Mouse (Mus musculus): ENCODE measurements at regions not wholly inside any gene's neighbourhood (a gene's known extent, or its start where the extent isn't known, plus 50 kb on each side); places are given as distances from the start of the nearest gene placed in this dataset.

- no peak for DNase-seq (ENCODE audit: low read depth, low spot score)
Measured at GRCm38 (mm10) chr1:13941351-13941750, 2151.8 kb downstream of the 4930444P10Rik start.

DNA sequence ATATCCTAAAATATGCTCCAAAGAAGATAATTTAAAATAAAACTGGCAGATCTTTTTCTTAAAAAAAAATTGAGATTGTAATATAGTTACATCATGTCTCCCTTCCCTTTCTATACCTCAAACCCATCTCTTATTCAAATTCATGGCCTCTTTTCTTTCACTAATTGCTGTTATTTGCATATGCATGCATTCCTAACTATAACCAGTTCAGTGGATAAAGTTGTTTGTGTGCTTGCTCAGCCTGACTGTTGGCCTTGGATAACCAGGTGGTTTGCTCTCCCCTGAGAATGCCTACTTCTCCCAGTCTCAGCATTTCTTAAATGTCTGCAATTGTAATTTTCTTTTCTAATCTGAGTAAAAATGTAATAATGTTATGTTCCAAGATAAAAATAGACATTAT is 2154.8 kb downstream of the 4930444P10Rik start:
- DNase-seq (ENCODE audit: low read depth, low spot score) = no peak

GRCm38 (mm10) chr1:13935938-13936491 is 2157.1 kb downstream of the 4930444P10Rik start:
- no peak for DNase-seq (ENCODE audit: low read depth, low spot score)

GRCm38 (mm10) chr1:13928679-13929078 is 2164.4 kb downstream of the 4930444P10Rik start:
- no peak for DNase-seq (ENCODE audit: low read depth, low spot score)

DNA sequence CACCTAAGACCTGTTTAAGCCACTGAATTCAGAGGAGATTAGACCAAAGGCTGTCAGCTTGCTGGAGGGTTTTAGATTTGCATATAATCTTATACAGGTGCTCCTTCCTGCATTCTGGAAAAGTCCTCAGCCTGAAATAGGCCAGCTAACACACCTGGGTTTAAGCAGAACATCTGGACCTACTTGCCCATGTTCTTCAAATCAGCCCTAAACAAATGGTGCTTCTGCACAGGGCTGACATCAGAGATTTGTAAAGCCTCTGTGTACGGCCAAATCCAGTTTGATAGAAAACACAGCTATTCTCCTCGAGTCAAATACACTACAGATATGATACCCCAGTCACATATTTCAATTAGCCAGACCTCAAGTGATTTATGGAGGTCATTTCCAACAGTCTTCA is 2165.2 kb downstream of the 4930444P10Rik start:
- DNase-seq (ENCODE audit: low read depth, low spot score) = no peak

DNA sequence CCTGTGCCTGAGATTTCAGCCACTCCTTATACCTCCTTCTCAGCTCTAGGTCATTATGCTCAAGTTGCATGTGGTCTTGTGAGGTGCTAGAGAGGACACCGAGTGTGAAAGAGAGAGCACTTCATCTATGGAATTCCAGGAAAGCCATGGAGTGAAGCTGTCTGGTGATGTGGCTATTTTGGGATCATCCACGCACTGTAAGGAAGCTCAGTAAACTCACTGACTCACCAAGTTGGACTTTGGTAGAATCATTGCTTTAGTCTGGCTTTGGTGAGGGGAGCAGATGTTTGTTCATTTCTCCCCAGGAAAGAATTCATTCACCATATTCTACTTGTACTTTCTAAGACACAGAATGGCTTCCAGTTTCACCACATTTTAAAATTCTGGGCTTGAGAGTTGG is 2167.1 kb downstream of the 4930444P10Rik start:
- no peak for DNase-seq (ENCODE audit: low read depth, low spot score)

GRCm38 (mm10) chr1:13915216-13915615 is 2177.9 kb downstream of the 4930444P10Rik start:
- no peak for DNase-seq (ENCODE audit: low read depth, low spot score)

DNA sequence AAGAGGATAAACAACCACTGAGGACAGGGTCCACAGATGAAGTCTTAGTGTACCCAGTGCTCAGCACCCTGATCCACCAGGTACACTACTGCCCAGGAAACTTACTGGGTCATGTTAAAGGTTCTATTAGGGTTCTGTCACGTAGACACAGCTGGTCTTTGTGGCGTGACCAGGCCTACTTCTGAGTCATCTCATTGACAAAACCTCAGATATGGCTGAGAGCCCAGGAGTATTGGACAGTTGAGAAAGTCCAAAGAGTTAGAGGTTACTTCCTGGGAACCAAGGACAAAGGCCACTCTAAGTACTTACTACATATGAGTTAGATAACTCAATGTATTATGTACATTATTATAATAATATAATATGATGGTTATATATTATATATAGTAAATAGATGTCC is 2214.0 kb downstream of the 4930444P10Rik start:
- no peak for DNase-seq (ENCODE audit: low read depth, low spot score)

DNA sequence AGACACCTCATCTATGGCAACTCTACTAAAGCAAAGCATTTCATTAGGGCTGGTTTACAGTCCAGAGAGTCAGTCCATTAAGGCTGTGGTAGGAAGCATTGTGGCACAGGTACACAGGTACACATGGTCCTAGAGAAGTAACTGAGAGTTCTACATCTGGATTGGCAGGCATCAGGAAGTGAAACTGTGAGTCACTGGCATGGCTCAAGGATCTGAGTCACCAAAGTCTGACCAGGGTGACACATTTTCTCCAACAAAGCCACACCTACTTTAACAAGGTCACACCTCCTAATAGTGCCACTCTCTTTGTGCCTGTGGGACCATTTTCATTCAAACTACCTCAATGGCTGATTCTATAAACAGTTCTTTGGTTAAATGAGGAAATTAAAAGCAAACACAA is 2219.2 kb downstream of the 4930444P10Rik start:
- DNase-seq (ENCODE audit: low read depth, low spot score) = no peak

GRCm38 (mm10) chr1:13872536-13872935 is 2220.6 kb downstream of the 4930444P10Rik start:
- DNase-seq (ENCODE audit: low read depth, low spot score) = no peak

GRCm38 (mm10) chr1:13870631-13871286 is 2222.4 kb downstream of the 4930444P10Rik start:
- no peak for DNase-seq (ENCODE audit: low read depth, low spot score)

GRCm38 (mm10) chr1:13865713-13866112 is 2227.4 kb downstream of the 4930444P10Rik start:
- DNase-seq (ENCODE audit: low read depth, low spot score) = no peak

DNA sequence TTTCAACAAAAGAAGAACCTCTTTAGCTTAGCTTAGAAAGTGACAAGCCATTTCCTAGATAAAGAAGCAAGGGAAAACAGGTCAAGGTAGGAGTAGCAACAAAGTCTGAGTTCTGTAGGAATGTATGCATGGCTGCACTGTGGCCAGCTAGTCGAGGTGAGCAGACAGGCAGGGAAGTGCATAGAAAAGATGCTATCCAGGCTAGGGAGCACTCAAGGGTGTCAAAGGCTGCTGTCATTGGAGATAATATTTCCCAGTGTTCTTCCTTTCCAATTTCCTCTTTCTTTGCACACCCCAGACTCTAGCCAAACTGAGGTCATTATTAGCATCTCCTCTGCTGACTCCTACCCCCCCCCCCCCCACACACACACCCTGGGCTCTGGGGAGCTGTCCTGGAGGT is 2229.4 kb downstream of the 4930444P10Rik start:
- DNase-seq (ENCODE audit: low read depth, low spot score) = no peak

GRCm38 (mm10) chr1:13861070-13861511 is 2232.0 kb downstream of the 4930444P10Rik start:
- DNase-seq (ENCODE audit: low read depth, low spot score) = no peak

- DNase-seq (ENCODE audit: low read depth, low spot score) = no peak
Measured at GRCm38 (mm10) chr1:13860469-13860868, 2232.7 kb downstream of the 4930444P10Rik start.

GRCm38 (mm10) chr1:13859723-13860122 is 2233.4 kb downstream of the 4930444P10Rik start:
- no peak for DNase-seq (ENCODE audit: low read depth, low spot score)

DNA sequence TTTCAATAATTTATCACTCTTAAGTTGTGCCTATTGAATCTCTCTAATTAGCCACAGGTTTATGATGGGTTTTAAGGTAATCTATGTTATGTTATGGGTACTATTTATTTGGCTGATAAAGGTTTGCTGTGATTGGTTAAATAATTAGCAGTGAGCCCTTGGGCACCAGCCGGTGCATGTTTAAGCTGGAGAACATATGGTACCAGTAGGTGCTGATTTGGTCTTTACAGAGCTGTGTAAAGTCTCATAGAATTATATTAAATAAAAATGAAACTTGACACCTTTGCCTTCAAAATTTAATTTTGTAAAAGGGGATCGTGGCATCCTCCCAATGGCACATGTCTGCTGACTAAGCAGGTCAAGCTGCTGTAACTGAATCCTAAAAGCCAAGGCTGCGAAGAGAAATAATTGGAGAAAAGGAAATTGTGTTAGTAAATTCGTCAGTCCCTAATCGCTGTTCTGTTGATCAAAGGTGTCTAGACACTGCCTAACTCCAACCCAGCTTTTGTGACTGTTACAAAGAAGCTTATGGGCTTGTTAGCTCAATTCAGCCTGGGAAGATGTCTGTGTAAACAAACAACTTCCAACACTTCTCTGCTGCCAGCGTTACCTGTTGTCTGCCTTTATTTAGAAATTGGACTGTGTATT is 2234.6 kb downstream of the 4930444P10Rik start:
- no peak for DNase-seq (ENCODE audit: low read depth, low spot score)

DNA sequence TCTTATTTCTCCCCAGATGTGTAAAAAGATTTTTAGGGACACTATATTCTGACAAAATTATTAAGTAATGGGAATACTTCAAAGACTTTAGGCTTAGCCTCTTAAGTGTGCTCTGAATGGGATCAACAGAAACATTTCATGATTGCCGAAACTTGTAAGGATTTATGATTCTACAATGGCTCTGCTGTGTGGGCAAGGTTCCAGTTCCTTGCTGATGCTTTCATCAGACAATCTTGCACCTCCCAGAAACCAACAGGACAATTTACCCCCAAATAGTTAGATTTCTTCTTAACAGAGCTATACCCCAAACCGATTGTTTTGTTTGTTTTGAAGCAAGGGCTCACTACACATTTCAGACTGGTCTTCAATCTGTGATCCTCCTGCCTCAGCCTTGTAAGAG is 2236.1 kb downstream of the 4930444P10Rik start:
- DNase-seq (ENCODE audit: low read depth, low spot score) = no peak

- no peak for DNase-seq (ENCODE audit: low read depth, low spot score)
Measured at GRCm38 (mm10) chr1:13851144-13851543, 2242.0 kb downstream of the 4930444P10Rik start.

DNA sequence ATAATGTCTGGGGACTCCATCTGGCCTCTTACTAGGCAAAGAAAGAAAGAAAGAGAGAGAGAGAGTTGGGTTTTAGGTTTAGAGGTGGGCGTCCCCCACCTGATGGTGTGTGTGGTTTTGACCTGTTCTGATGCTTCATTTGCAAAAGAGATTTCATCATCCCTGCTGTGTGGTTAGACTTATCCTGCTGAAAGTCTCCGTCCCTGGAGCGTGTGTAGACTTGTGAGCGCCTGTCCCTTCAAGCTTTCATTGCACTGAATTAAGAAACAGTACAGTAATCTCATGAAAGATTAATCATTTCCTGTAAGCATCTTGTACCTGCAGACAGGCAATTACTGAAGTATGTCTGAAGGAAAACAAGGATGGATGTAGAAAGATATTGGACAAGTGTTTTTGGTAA is 2244.1 kb downstream of the 4930444P10Rik start:
- no peak for DNase-seq (ENCODE audit: low read depth, low spot score)

DNA sequence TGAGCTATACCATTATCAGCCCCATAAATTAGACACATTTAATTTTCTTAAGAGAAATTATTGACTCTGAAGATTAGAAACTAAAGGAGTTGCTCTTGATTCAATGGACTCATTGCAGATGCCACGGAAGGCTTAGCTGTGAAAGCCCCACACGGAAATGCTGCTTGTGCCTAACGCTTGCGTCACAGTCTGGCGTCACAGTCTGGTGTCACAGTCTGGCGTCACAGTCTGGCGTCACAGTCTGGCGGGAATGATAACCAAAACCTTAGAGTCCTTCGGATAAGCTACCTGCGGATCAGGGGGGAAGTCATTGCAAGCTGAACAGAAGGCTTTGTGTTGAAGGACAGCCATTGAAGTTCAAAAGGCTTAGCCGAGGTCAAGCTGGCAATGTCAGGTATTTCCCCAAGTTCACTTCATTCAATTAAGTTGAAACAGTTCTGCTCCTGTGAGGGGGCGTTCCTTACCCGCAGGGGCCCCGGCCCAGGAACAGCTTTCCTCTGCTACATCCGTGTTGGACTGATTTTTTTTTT is 2246.7 kb downstream of the 4930444P10Rik start:
- DNase-seq (ENCODE audit: low read depth, low spot score) = no peak

GRCm38 (mm10) chr1:13840309-13840622 is 2252.9 kb downstream of the 4930444P10Rik start:
- DNase-seq (ENCODE audit: low read depth, low spot score) = no peak
